Mouse (Mus musculus): ENCODE results near the gene Rps6ka5. TPM values are rescaled to one million over a fixed set of nuclear protein-coding genes. Genes with fewer than 3 reads are reported as not detected.

Rps6ka5 gene
- polyA plus RNA-seq, 1 experiment = 4.7 TPM

DNA sequence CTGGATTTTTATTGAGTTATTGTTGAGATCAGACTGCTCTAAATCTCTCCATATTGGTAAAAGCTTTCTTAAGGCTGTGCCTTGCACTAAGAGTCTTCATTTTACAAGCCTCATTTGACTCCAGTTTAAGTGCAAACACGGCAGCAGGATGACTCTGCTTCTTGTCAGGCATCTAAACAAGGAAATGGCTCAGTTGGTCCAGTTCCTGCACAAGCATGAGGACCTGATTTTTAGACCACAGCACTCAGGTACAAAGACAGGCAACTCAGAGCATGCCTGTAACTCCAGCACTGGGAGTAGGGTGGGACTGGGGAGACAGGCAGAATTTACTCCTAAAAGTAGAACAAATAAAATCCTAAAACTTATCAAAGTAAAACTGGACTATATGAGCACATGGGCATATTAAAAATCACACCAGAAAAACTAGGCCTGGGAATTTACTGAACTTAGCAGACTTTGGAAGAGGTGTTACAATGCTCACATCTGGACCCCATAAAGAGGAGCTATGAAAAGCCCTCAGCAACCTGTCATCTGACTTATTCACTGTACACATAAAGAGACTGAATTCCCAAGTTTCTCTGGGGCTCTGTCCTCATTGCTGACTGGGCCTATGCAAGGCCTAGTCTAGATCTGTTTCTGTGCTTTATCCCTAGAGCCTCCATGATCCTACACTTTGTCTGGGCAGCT, 99.6 kb downstream of the Rps6ka5 start:
- H3K27me3 ChIP-seq (ENCODE audit: control insufficient read depth, insufficient read depth, low read length) = no peaks in the 10 kb centered on the region
- no peaks in the 10 kb centered on the region for H3K36me3 ChIP-seq (ENCODE audit: control insufficient read depth, insufficient read depth, low read length)
- TF ChIP-seq POLR2A (IDR thresholded peaks at IDR 0.05; ENCODE audit: control insufficient read depth, extremely low read depth, insufficient read depth, low read length, poor library complexity) (no peak), CTCF (IDR thresholded peaks at IDR 0.05; ENCODE audit: borderline replicate concordance, control insufficient read depth, extremely low read depth, insufficient read depth, low read length, poor library complexity) (no peak)
- H3K4me3 ChIP-seq (ENCODE audit: control insufficient read depth, insufficient read depth, low read length) = no peak overlapping the region
- no peak for DNase-seq
- no peak overlapping the region for H3K27ac ChIP-seq (ENCODE audit: control insufficient read depth, insufficient read depth, low read length)
- WGBS = 20% methylated on average over 1 of the region's 1 CpGs
- H3K4me1 ChIP-seq (replicated peaks; ENCODE audit: control insufficient read depth, insufficient read depth, low read length) = no peaks in the 10 kb centered on the region

DNA sequence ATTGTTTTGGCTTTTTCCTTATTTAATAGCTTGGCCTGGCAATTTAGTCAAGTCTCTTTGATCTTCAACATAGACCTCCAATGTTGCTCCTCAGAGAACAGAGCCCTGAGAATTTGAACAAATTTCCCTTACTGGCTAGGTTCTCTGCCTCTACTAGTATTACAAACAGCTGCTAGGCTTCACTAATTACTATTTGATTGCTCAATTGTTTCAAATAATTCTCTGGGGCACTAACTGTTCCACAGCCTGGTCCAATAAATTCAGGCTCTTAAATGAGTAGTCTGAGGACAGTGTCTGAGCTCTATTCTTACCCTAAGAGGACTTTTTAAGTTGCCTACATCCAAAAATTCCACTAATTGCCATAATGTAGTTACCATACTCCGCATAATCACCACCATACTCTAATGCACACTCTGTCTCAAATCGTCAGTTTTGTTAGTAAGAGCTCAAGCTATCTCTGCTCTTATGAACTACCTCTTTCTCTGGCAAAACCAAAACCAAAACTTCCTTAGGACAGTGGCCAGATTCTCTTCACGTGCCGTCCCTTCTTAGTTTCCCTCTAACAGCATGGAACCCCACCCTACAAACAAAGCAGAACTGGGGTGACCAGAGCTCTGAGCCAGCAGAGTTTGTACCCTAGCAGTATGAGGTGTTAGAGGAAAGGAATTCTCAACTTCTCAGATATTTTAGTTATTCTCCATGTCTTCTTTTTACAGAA, 100.4 kb downstream of the Rps6ka5 start:
- no peak for TF ChIP-seq CTCF (IDR thresholded peaks at IDR 0.05; ENCODE audit: borderline replicate concordance, control insufficient read depth, extremely low read depth, insufficient read depth, low read length, poor library complexity)
- TF ChIP-seq POLR2A (IDR thresholded peaks at IDR 0.05; ENCODE audit: control insufficient read depth, extremely low read depth, insufficient read depth, low read length, poor library complexity) = no peak
- no peaks in the 10 kb centered on the region for H3K4me1 ChIP-seq (replicated peaks; ENCODE audit: control insufficient read depth, insufficient read depth, low read length)
- no peak for DNase-seq
- 40% methylated on average over 4 of the region's 4 CpGs for WGBS
- H3K27ac ChIP-seq (ENCODE audit: control insufficient read depth, insufficient read depth, low read length) = no peak overlapping the region
- H3K36me3 ChIP-seq (ENCODE audit: control insufficient read depth, insufficient read depth, low read length) = no peaks in the 10 kb centered on the region
- no peaks in the 10 kb centered on the region for H3K27me3 ChIP-seq (ENCODE audit: control insufficient read depth, insufficient read depth, low read length)
- H3K4me3 ChIP-seq (ENCODE audit: control insufficient read depth, insufficient read depth, low read length) = no peak overlapping the region

DNA sequence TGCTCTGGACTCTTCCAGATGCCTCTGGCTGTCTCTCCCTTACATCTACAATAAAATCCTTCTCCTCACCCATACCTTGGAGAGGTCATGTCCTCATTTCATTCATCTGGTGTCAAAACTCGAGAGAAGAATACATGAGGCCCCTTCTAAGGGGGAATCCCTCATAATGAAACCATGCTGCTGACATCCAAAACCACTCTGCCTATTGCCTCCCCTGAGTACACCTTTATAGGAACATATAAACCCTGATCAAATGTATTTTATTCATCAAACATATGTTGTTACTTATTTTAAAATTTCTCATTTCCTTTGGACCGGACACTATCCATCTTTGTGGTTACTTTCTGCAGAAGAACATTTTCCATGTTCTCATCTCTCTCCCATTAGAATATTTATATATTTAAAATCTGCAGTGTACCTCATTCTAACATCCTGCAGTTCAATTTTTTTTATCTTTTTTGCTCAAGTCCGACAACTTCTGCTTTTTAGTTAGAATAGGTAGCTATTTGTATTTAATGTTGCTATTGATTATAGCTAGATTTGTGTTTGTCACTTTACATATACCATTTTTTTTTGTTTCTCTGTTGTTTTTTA, 101.8 kb downstream of the Rps6ka5 start:
- Histone ChIP-seq H3K27me3 (ENCODE audit: control insufficient read depth, insufficient read depth, low read length) (no peaks in the 10 kb centered on the region), H3K4me3 (ENCODE audit: control insufficient read depth, insufficient read depth, low read length) (no peak overlapping the region), H3K27ac (ENCODE audit: control insufficient read depth, insufficient read depth, low read length) (no peak overlapping the region), H3K36me3 (ENCODE audit: control insufficient read depth, insufficient read depth, low read length) (no peaks in the 10 kb centered on the region), H3K4me1 (replicated peaks; ENCODE audit: control insufficient read depth, insufficient read depth, low read length) (no peaks in the 10 kb centered on the region)
- TF ChIP-seq CTCF (IDR thresholded peaks at IDR 0.05; ENCODE audit: borderline replicate concordance, control insufficient read depth, extremely low read depth, insufficient read depth, low read length, poor library complexity) = no peak
- WGBS = 75% methylated on average over 3 of the region's 3 CpGs
- DNase-seq = no peak

DNA sequence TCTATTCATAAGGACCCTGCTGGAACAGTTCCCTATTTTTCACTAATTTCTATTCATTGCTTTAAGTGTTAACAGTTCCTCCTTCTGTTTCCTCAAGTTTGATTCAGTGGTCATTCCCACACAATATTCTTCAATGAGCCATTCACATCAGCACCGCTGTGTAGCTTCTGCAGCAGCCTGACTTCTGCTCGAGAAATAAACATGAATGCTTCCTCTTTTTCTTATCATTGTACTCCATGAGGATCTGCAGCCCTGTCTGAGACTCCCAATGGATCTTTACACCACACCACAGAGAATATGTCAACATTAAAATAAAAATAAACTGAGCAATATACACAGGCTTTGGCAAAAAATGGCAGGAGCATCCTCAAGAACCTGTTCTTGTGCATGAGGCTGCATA, 111.5 kb downstream of the Rps6ka5 start:
- no peaks in the 10 kb centered on the region for H3K27me3 ChIP-seq (ENCODE audit: control insufficient read depth, insufficient read depth, low read length)
- WGBS = 62% methylated on average over 2 of the region's 2 CpGs
- DNase-seq = no peak
- TF ChIP-seq CTCF (IDR thresholded peaks at IDR 0.05; ENCODE audit: borderline replicate concordance, control insufficient read depth, extremely low read depth, insufficient read depth, low read length, poor library complexity) (no peak), POLR2A (IDR thresholded peaks at IDR 0.05; ENCODE audit: control insufficient read depth, extremely low read depth, insufficient read depth, low read length, poor library complexity) (no peak)
- H3K4me1 ChIP-seq (replicated peaks; ENCODE audit: control insufficient read depth, insufficient read depth, low read length) = no peaks in the 10 kb centered on the region
- no peak overlapping the region for H3K27ac ChIP-seq (ENCODE audit: control insufficient read depth, insufficient read depth, low read length)
- 0 out of 2 replicates have a peak, but pooled peaks cover 5% of the 10 kb centered on the region for H3K36me3 ChIP-seq (ENCODE audit: control insufficient read depth, insufficient read depth, low read length)
- no peak overlapping the region for H3K4me3 ChIP-seq (ENCODE audit: control insufficient read depth, insufficient read depth, low read length)

DNA sequence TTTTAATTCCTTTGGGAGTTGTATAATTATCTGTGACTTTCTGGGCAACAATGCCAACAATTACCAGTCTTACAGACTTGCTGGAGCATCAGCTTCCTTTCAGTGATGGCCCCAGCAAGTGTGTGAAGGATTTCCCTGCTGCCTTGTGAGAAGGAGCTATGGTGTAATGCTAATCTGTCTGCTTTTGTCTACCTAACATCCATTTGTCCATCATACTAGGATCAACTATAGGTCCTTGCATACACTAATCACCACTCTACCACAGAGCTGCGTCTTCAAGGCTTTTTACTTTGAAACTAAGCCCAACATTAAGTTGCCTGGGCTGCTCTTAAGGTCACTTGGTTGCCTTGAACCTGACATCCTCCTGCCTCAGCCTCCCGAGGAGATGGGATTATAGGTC, 112.9 kb downstream of the Rps6ka5 start:
- H3K36me3 ChIP-seq (ENCODE audit: control insufficient read depth, insufficient read depth, low read length) = 0 out of 2 replicates have a peak, but pooled peaks cover 5% of the 10 kb centered on the region
- TF ChIP-seq CTCF (IDR thresholded peaks at IDR 0.05; ENCODE audit: borderline replicate concordance, control insufficient read depth, extremely low read depth, insufficient read depth, low read length, poor library complexity) (no peak), POLR2A (IDR thresholded peaks at IDR 0.05; ENCODE audit: control insufficient read depth, extremely low read depth, insufficient read depth, low read length, poor library complexity) (no peak)
- DNase-seq = no peak
- H3K4me1 ChIP-seq (replicated peaks; ENCODE audit: control insufficient read depth, insufficient read depth, low read length) = no peaks in the 10 kb centered on the region
- no peaks in the 10 kb centered on the region for H3K27me3 ChIP-seq (ENCODE audit: control insufficient read depth, insufficient read depth, low read length)
- H3K4me3 ChIP-seq (ENCODE audit: control insufficient read depth, insufficient read depth, low read length) = no peak overlapping the region
- 95% methylated on average over 2 of the region's 2 CpGs for WGBS
- no peak overlapping the region for H3K27ac ChIP-seq (ENCODE audit: control insufficient read depth, insufficient read depth, low read length)

DNA sequence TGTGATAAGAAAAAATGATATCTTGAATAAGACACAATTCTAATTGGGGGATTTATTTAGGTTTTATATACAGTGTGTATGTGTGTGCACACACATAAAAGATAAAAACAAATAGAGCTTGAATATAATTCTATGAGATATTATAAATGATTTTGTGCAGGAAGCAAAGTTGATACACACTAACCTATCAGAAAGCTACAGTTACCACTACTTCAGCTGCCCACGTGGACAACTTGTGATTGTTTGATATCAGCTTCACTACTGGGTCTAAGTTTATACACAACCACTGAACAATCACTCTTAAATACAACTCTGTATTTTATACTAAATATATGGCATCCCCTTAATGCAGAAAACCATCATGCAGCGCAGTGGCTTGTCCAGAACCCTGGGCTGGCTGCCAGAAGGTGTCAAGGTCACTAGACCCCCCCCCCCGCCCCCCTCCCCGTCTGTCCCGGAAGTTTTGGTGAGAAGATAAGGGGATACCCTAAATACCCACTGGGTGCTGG, 113.5 kb downstream of the Rps6ka5 start:
- H3K27me3 ChIP-seq (ENCODE audit: control insufficient read depth, insufficient read depth, low read length) = no peaks in the 10 kb centered on the region
- no peaks in the 10 kb centered on the region for H3K4me1 ChIP-seq (replicated peaks; ENCODE audit: control insufficient read depth, insufficient read depth, low read length)
- 0 out of 2 replicates have a peak, but pooled peaks cover 5% of the 10 kb centered on the region for H3K36me3 ChIP-seq (ENCODE audit: control insufficient read depth, insufficient read depth, low read length)
- WGBS = 90% methylated on average over 5 of the region's 5 CpGs
- TF ChIP-seq CTCF (IDR thresholded peaks at IDR 0.05; ENCODE audit: borderline replicate concordance, control insufficient read depth, extremely low read depth, insufficient read depth, low read length, poor library complexity) = no peak
- TF ChIP-seq POLR2A (IDR thresholded peaks at IDR 0.05; ENCODE audit: control insufficient read depth, extremely low read depth, insufficient read depth, low read length, poor library complexity) = no peak
- H3K4me3 ChIP-seq (ENCODE audit: control insufficient read depth, insufficient read depth, low read length) = no peak overlapping the region
- no peak for DNase-seq
- H3K27ac ChIP-seq (ENCODE audit: control insufficient read depth, insufficient read depth, low read length) = no peak overlapping the region
